Mouse (Mus musculus): Measurements from ENCODE around the gene Lgals4.

DNA sequence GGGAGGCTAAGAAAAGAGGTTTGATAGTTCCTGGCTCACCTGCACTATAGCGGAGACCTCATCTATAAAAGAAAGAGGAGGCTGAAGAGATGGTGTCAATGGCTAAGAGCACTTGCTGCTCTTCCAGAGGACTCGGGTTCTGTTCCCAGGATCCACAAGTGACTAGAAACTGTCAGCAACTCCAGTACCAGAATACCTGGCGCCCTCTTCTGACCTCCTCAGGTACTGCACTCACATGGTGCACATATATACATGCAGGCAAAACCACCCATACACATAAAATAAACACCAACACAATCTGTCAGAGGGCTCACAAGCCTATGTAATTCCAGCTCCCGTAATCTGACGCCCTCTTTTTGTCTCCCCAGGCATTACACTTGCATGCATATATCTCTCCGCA, 27.2 kb downstream of the Lgals4 start:
- TF ChIP-seq MAFK (IDR thresholded peaks at IDR 0.05; ENCODE audit: borderline replicate concordance, low read depth, low read length) (no peak), EP300 (IDR thresholded peaks at IDR 0.05; ENCODE audit: low read depth in 1 of 2, low read length in 2 of 2) (no peak), CTCF (IDR thresholded peaks at IDR 0.05 in 2 of 3, conservative IDR thresholded peaks at IDR 0.05 in 1 of 3; ENCODE audit: control insufficient read depth in 1 of 3, insufficient read depth in 1 of 3, low read depth in 2 of 3, low read length in 3 of 3, poor library complexity in 1 of 3, severe bottlenecking in 1 of 3) (peak; percentile 25 to 60 (median 31); a peak in 5 of 6 replicates), POLR2A (IDR thresholded peaks at IDR 0.05; ENCODE audit: control insufficient read depth in 1 of 2, insufficient read depth in 1 of 2, low read depth in 1 of 2, low read length in 2 of 2, poor library complexity in 1 of 2) (no peak), MAZ (IDR thresholded peaks at IDR 0.05; ENCODE audit: low read depth, low read length) (no peak), TCF12 (IDR thresholded peaks at IDR 0.05; ENCODE audit: low read depth, low read length) (no peak), UBTF (IDR thresholded peaks at IDR 0.05; ENCODE audit: borderline replicate concordance, insufficient read depth, low read depth, low read length) (no peak), USF1 (IDR thresholded peaks at IDR 0.05; ENCODE audit: low read depth, low read length) (no peak), NELFE (IDR thresholded peaks at IDR 0.05; ENCODE audit: low read depth, low read length) (no peak), POLR2AphosphoS5 (IDR thresholded peaks at IDR 0.05; ENCODE audit: borderline replicate concordance, low read depth, low read length) (no peak)
